Mouse (Mus musculus): ENCODE measurements around the gene Kncn. TPM values are rescaled to one million over a fixed set of nuclear protein-coding genes. Genes with fewer than 3 reads are reported as not detected.

Gene Kncn
- polyA plus RNA-seq, 1 experiment from 2014 or later: not detected

DNA sequence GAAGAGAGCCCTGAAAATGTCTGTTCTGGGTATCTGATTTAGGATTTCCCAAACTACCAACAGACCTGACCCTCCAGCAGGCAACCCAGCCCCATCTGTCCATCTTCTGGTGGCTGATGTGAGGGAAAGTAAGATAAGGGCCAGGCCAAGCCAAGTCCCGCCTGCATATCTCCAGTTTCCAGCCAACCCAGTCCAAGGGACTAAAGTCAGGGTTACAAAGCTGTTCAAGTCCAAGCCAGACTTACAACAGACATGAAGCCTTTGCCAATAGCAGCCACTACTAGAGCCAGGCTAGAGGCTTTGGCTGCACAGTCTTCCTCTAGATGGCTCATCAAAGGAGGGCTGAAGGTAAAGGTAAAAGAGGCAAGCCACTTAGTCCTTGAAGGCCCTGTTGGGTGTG, 23.8 kb downstream of the Kncn start:
- Histone ChIP-seq H3K4me1 (ENCODE audit: insufficient read depth) (0 out of 2 replicates have a peak, but pooled peaks cover 5% of the 10 kb centered on the region), H3K4me2 (no peak overlapping the region), H3K27me3 (ENCODE audit: insufficient read depth, low read length) (peaks cover 15% of the 10 kb centered on the region), H3K36me3 (ENCODE audit: insufficient read depth) (no peaks in the 10 kb centered on the region), H3K9me3 (ENCODE audit: low read depth, low read length) (no peaks in the 10 kb centered on the region), H3K27ac (ENCODE audit: low read depth) (no peak overlapping the region), H3K4me3 (ENCODE audit: low read depth, low read length) (no peak overlapping the region), H3K9ac (no peak overlapping the region)
- ATAC-seq (ENCODE audit: insufficient read depth) (no peak), DNase-seq (no peak)
- no peak for TF ChIP-seq CTCF (IDR thresholded peaks at IDR 0.05; ENCODE audit: low read depth)
- WGBS: 27% methylated on average over 1 of the region's 1 CpGs

GRCm38 (mm10) chr4:115908641-115909040, 24.4 kb downstream of the Kncn start:
- DNase-seq (peak; percentile 41), ATAC-seq (ENCODE audit: insufficient read depth) (0 out of 2 replicates have a peak, but pooled peaks have one; percentile 35)
- Histone ChIP-seq H3K4me3 (ENCODE audit: low read depth, low read length) (no peak overlapping the region), H3K36me3 (ENCODE audit: insufficient read depth) (no peaks in the 10 kb centered on the region), H3K27ac (ENCODE audit: low read depth) (no peak overlapping the region), H3K4me2 (no peak overlapping the region), H3K9me3 (ENCODE audit: low read depth, low read length) (no peaks in the 10 kb centered on the region), H3K4me1 (ENCODE audit: insufficient read depth) (0 out of 2 replicates have a peak, but pooled peaks cover 5% of the 10 kb centered on the region), H3K9ac (no peak overlapping the region), H3K27me3 (ENCODE audit: insufficient read depth, low read length) (peaks cover 15% of the 10 kb centered on the region)
- TF ChIP-seq CTCF (IDR thresholded peaks at IDR 0.05; ENCODE audit: low read depth): no peak
- 13% methylated on average over 7 of the region's 7 CpGs for whole genome bisulfite sequencing

- Histone ChIP-seq H3K27ac (ENCODE audit: low read depth) (no peak overlapping the region), H3K4me3 (ENCODE audit: low read depth, low read length) (no peak overlapping the region), H3K4me1 (ENCODE audit: insufficient read depth) (0 out of 2 replicates have a peak, but pooled peaks cover 5% of the 10 kb centered on the region), H3K27me3 (ENCODE audit: insufficient read depth, low read length) (peaks cover 3% of the 10 kb centered on the region; the same call in 1 of the 2 replicates), H3K9ac (no peak overlapping the region), H3K4me2 (no peak overlapping the region; the same call in 1 of the 2 replicates), H3K9me3 (ENCODE audit: low read depth, low read length) (no peaks in the 10 kb centered on the region), H3K36me3 (ENCODE audit: insufficient read depth) (no peaks in the 10 kb centered on the region)
- no peak for TF ChIP-seq CTCF (IDR thresholded peaks at IDR 0.05; ENCODE audit: low read depth)
- ATAC-seq (ENCODE audit: insufficient read depth) (peak; percentile 80; the same call in 1 of the 2 replicates), DNase-seq (peak; percentile 42)
- WGBS: 6% methylated on average over 4 of the region's 4 CpGs
Observed at GRCm38 (mm10) chr4:115911586-115911985, 27.4 kb downstream of the Kncn start.

GRCm38 (mm10) chr4:115919911-115920310, 35.7 kb downstream of the Kncn start:
- WGBS: 74% methylated on average over 16 of the region's 16 CpGs
- no peak overlapping the region for H3K4me2 ChIP-seq
- TF ChIP-seq CTCF (IDR thresholded peaks at IDR 0.05; ENCODE audit: low read depth): no peak
- H3K27ac ChIP-seq (ENCODE audit: low read depth): no peak overlapping the region
- no peak overlapping the region for H3K4me3 ChIP-seq (ENCODE audit: low read depth, low read length)
- peaks cover 16% of the 10 kb centered on the region; the same call in 1 of the 2 replicates for H3K27me3 ChIP-seq (ENCODE audit: insufficient read depth, low read length)
- no peaks in the 10 kb centered on the region for H3K36me3 ChIP-seq (ENCODE audit: insufficient read depth)
- no peak for ATAC-seq (ENCODE audit: insufficient read depth)
- no peak for DNase-seq
- H3K4me1 ChIP-seq (ENCODE audit: insufficient read depth): no peaks in the 10 kb centered on the region
- H3K9ac ChIP-seq: no peak overlapping the region
- no peaks in the 10 kb centered on the region for H3K9me3 ChIP-seq (ENCODE audit: low read depth, low read length)

DNA sequence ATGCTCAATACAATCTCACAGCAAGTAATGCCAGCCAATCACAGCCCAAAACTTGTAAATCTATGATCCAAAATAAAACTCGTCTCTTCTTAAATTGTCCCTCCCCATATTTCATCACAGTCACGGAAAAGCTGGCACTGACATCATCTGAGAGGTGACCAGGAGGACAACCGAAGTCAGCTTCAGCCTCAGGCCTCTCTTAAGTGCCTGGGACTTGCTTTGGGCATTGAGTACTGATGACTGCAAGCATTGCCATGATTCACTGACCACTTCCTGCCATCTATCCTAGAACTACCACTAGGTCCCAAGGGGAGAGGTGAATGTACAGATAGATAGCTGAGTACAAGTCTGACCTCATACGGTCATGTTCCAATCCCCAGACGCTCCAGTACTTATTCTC, 38.5 kb downstream of the Kncn start:
- ATAC-seq (ENCODE audit: insufficient read depth): no peak
- no peak for DNase-seq
- Histone ChIP-seq H3K4me3 (ENCODE audit: low read depth, low read length) (no peak overlapping the region), H3K4me2 (no peak overlapping the region), H3K4me1 (ENCODE audit: insufficient read depth) (no peaks in the 10 kb centered on the region), H3K36me3 (ENCODE audit: insufficient read depth) (no peaks in the 10 kb centered on the region), H3K27ac (ENCODE audit: low read depth) (no peak overlapping the region), H3K9ac (no peak overlapping the region), H3K9me3 (ENCODE audit: low read depth, low read length) (no peaks in the 10 kb centered on the region), H3K27me3 (ENCODE audit: insufficient read depth, low read length) (peaks cover 13% of the 10 kb centered on the region; the same call in 1 of the 2 replicates)
- no peak for TF ChIP-seq CTCF (IDR thresholded peaks at IDR 0.05; ENCODE audit: low read depth)
- 77% methylated on average over 5 of the region's 5 CpGs for WGBS

DNA sequence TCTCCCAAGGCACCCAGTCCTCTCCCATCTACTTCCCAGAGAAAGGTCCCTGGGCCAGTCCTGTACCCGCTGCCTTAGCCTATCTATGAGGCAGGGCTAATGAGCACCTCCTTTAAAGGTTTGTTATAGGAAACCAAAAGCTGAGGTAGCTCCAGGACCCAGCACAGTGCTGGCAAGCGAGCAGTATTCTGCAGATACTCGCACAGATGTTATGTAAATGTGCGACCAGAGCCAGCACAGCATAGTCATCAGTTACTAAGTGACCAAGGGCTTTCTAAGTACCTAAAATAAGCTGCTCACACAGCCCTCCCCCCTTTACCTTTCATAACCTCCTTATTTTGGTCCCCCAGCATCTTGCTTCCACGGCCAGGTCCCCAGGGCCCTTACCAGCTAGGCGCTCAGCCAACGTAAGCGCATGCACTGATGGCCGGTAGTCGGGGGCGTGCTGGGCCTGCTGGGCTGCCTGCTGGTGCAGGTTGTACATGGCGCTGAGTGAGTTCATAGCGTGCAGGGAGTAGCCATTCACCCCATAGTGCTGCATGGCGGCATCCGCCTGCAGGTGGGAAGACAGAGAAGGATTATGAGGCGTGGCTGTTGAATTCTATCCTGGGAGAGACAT, 39.2 kb downstream of the Kncn start:
- no peaks in the 10 kb centered on the region for H3K4me1 ChIP-seq (ENCODE audit: insufficient read depth)
- no peaks in the 10 kb centered on the region for H3K36me3 ChIP-seq (ENCODE audit: insufficient read depth)
- DNase-seq (no peak), ATAC-seq (ENCODE audit: insufficient read depth) (no peak)
- no peak overlapping the region for H3K4me2 ChIP-seq
- TF ChIP-seq CTCF (IDR thresholded peaks at IDR 0.05; ENCODE audit: low read depth): no peak
- no peak overlapping the region for H3K27ac ChIP-seq (ENCODE audit: low read depth)
- no peaks in the 10 kb centered on the region for H3K9me3 ChIP-seq (ENCODE audit: low read depth, low read length)
- no peak overlapping the region for H3K4me3 ChIP-seq (ENCODE audit: low read depth, low read length)
- H3K27me3 ChIP-seq (ENCODE audit: insufficient read depth, low read length): peaks cover 15% of the 10 kb centered on the region; the same call in 1 of the 2 replicates
- H3K9ac ChIP-seq: no peak overlapping the region
- 66% methylated on average over 16 of the region's 16 CpGs for WGBS

DNA sequence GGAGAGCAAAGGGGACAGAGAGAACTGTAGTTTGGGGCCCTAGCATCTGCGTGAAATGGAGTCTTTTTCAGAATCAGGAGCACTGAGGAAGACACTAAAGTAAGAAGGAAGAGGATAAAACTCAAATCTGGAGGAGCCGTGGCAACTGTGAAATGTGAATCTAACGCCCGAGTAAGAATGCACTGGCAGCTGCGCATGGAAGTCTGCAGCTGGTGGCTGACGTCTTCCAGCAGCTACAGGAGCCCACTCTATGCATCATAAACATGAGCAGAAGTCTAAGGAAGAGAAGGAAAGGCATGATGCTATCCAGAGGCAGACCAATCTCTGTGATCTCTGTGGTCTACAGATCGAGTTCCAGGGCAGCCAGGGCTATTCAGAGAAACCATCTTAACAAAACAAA, 43.4 kb downstream of the Kncn start:
- Histone ChIP-seq H3K27me3 (ENCODE audit: insufficient read depth, low read length) (peaks cover 45% of the 10 kb centered on the region), H3K9me3 (ENCODE audit: low read depth, low read length) (no peaks in the 10 kb centered on the region), H3K9ac (no peak overlapping the region), H3K4me2 (no peak overlapping the region), H3K4me1 (ENCODE audit: insufficient read depth) (no peaks in the 10 kb centered on the region), H3K4me3 (ENCODE audit: low read depth, low read length) (no peak overlapping the region), H3K36me3 (ENCODE audit: insufficient read depth) (no peaks in the 10 kb centered on the region), H3K27ac (ENCODE audit: low read depth) (no peak overlapping the region)
- WGBS: 37% methylated on average over 7 of the region's 7 CpGs
- TF ChIP-seq CTCF (IDR thresholded peaks at IDR 0.05; ENCODE audit: low read depth): no peak
- DNase-seq (no peak), ATAC-seq (ENCODE audit: insufficient read depth) (no peak)
